Mouse (Mus musculus) kidney, embryonic 15.5 days (tissue): ENCODE measurements around the gene Aco2. TPM values are rescaled to one million over a fixed set of nuclear protein-coding genes. Genes with fewer than 3 reads are reported as not detected.

Experiments used
- ATAC-seq: fragments of 200-750 bp; cut with Nextera tagmentation; replicated peaks from 2 replicates; pipeline ENCODE4 v1.8.0; 2017; ENCODE audit warnings: moderate TSS enrichment; ENCODE audit not compliant: low FRiP score
- H3K27ac ChIP-seq: fragments of 300-500 bp; sonication (generic); 2 replicates; pipeline ENCODE4 v1.5.1; 2015; ENCODE audit warnings: mild to moderate bottlenecking, inconsistent platforms
- H3K27me3 ChIP-seq: fragments of 300-500 bp; sonication (generic); 2 replicates; pipeline ENCODE4 v1.6.1; 2015; ENCODE audit warnings: inconsistent platforms
- H3K36me3 ChIP-seq: fragments of 300-500 bp; sonication (generic); 2 replicates; pipeline ENCODE4 v1.6.1; 2015; ENCODE audit warnings: inconsistent platforms
- H3K4me1 ChIP-seq: fragments of 300-500 bp; sonication (generic); 2 replicates; pipeline ENCODE4 v1.6.1; 2015; ENCODE audit warnings: inconsistent platforms
- H3K4me2 ChIP-seq: fragments of 300-500 bp; sonication (generic); 2 replicates; pipeline ENCODE4 v1.6.1; 2015; ENCODE audit warnings: moderate library complexity, mild to moderate bottlenecking, inconsistent platforms
- H3K4me3 ChIP-seq: fragments of 300-500 bp; sonication (generic); replicated peaks from 2 replicates; pipeline ENCODE4 v1.5.1; 2015; ENCODE audit warnings: mild to moderate bottlenecking, inconsistent platforms
- H3K9ac ChIP-seq: fragments of 300-500 bp; sonication (generic); 2 replicates; pipeline ENCODE4 v1.6.1; 2015; ENCODE audit warnings: mild to moderate bottlenecking, inconsistent platforms
- H3K9me3 ChIP-seq: fragments of 300-500 bp; sonication (generic); replicated peaks from 2 replicates; pipeline ENCODE4 v1.6.1; 2016; ENCODE audit warnings: inconsistent platforms
- WGBS: fragments of 180-500 bp; shearing (Covaris S2); methylation state at CpG from one replicate; pipeline ENCODE4 v1.1.7; 2015; ENCODE audit warnings: mixed read lengths; 5-methylcytosine and 5-hydroxymethylcytosine counted together
- polyA plus RNA-seq: library from polyadenylated mRNA; unstranded; fragments of >200 nt; fragmentation: Nextera tagmentation; extraction: Ambion mirVana; gene quantifications from 2 replicates; pipeline ENCODE4 v1.2.1, GENCODE M21; 2015

Aco2 gene
- polyA plus RNA-seq, 1 experiment from 2014 or later: 224 TPM

DNA sequence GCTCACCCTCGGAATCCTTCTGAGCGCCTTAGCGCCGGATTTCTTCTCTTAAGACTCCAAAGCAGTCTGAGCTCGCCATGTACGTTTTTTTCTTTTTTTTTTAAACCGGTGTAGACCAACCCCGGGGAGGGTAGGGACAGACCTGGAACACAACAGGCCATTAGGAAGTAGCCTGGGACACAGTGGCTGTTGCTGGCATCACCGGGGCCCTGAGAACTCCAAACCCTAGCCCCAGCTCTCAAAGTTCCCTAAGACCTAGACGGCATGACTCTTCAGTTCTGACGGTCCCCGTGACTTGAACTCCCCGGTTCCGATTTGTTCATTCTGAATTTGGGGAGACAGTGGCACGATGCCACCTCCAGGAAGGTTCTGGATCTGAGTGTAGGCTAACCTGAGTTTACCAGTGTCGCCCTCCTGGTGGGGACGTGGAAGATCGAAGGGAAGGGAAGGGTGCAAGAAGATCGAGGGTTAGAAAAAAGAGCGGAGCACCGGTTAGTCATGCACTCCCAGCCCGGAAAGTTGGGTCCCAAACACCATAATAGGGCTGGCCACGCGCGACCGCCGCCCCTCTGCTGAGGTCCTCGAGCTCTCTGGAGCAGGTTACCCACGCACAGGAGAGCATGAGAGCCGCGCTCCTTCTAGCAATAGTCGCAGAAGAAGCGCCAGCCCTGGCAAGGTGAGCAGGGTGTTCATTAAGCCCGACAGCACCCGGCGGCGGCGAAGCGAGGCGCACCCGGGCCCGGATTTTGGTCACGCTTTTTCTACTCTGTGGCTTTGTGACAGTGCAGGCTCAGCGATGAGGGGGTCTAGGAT is 13.4 kb upstream of the Aco2 start, which contains the start of gene Tob2:
Gene Tob2 (minus strand): TSS at position 280 of the 813 bp plus-strand sequence.
- Histone ChIP-seq H3K4me3 (peak within 1 kb of the TSS; percentile 69), H3K27me3 (no peaks in the 10 kb centered on the region), H3K9ac (peak within 1 kb of the TSS; percentile 87), H3K9me3 (no peaks in the 10 kb centered on the region), H3K4me2 (peak within 1 kb of the TSS; percentile 88), H3K4me1 (peaks cover 35% of the 10 kb centered on the region), H3K27ac (peak within 1 kb of the TSS; percentile 99), H3K36me3 (peaks cover 11% of the 10 kb centered on the region)
- under 1% methylated on average over 44 of the region's 44 CpGs for WGBS
- ATAC-seq: peak; percentile 14; the same call in 1 of the 2 replicates

DNA sequence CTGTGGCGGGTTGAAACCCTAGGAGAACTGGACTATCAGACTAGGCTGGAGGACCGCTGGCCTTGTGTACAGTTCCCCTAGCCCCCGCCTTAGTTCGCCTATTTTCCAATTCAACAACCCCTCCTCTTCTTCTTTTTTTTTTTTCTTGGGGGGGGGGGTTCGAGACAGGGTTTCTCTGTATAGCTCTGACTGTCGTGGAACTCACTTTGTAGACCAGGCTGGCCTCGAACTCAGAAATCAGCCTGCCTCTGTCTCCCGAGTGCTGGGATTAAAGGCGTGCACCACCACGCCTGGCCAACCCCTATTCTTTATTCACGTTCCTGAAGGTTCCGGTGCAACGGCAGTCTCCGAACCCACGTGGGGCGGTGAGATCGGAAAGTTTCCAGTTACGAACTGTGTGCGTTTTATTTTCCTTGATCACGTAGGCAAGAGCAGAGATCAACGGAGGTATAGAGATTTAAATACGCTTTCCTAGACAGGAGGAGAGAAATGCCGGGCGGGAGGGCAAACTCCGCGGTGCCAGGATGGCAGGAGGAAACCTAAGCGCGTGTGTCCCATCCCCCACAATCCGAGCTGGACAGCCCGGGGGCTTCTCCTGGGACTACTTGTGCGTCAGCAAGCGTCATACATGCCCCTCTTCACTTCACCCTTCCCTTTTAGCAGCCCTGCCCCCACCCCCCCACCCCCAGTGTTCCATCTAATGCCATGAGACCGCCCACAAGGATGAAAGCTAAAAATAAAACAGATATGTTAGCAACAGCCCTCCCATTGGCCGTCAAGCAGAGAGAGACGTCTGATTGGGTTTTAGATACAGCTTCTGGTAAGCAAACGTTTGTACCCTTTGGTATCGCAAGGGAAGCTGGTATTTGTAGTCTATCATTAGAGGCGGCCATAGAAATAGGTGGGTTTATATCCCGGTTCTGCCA is 12.5 kb upstream of the Aco2 start:
- peak; percentile 81 for ATAC-seq
- Histone ChIP-seq H3K9ac (peak overlapping the region; percentile 66), H3K4me2 (peak overlapping the region; percentile 88), H3K4me1 (peaks cover 31% of the 10 kb centered on the region), H3K9me3 (no peaks in the 10 kb centered on the region), H3K36me3 (peaks cover 11% of the 10 kb centered on the region), H3K27ac (peak overlapping the region; percentile 99), H3K4me3 (peak overlapping the region; percentile 69), H3K27me3 (no peaks in the 10 kb centered on the region)
- WGBS: under 1% methylated on average over 39 of the region's 39 CpGs

DNA sequence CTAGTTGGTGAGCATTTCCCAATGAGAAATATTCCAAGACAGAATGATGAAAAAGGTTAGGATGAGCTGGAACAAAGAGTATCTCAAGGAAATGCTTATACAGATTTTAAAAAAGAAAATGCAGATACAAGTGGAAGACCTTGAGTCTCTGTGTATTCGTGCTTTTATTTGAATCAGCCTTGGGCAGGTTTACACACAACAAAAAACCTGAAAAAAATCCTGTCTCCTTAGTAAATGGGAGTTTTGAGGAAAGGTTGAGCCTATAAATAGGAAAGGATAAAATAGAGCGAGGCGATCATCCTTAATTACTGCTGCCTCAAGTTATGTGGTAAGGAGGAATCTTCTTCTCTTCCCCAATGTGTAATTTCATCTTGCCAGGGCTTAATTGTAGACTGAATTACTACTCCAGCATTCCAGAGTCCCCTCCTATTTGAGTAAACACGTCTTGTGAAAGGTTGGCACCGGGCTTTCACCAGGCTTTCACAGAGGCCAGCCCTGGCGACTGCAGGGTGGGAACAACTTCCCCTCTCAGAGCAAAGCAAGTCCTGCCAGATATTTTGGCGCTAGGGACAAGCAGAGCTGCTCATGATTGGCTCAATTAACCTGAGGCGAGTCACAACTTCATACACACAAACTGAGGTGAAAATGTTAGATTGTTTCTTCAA is 11.5 kb upstream of the Aco2 start:
- peak overlapping the region; percentile 69; the same call in 1 of the 2 replicates for H3K4me3 ChIP-seq
- no peaks in the 10 kb centered on the region for H3K27me3 ChIP-seq
- peaks cover 24% of the 10 kb centered on the region for H3K4me1 ChIP-seq
- peak overlapping the region; percentile 99 for H3K27ac ChIP-seq
- peaks cover 18% of the 10 kb centered on the region for H3K36me3 ChIP-seq
- WGBS: 37% methylated on average over 8 of the region's 8 CpGs
- peak overlapping the region; percentile 88 for H3K4me2 ChIP-seq
- no peak overlapping the region for H3K9ac ChIP-seq
- no peaks in the 10 kb centered on the region for H3K9me3 ChIP-seq
- ATAC-seq: no peak

DNA sequence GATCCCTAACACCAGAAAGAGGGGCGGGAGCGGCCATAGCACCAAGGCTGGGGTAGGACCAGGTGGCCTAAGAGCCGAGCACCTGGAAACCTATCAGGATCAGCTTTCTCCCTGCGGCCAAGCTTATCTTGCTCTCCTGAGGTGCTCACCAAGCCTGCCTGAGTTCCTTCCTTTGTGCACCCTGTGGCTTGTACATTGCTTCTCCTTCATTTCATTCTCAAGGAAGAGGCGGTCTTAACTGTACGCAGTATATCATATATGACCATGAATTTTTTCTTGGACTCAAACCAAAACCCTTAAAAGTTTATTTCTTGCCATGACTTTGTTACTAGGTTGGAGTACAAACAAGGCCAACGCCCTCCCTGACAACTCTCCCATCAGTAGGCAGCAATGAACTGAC is 7.9 kb upstream of the Aco2 start:
- Histone ChIP-seq H3K9me3 (no peaks in the 10 kb centered on the region), H3K36me3 (peaks cover 55% of the 10 kb centered on the region), H3K4me1 (peaks cover 8% of the 10 kb centered on the region; the same call in 1 of the 2 replicates), H3K27me3 (no peaks in the 10 kb centered on the region), H3K4me2 (no peak overlapping the region), H3K9ac (no peak overlapping the region), H3K27ac (no peak overlapping the region), H3K4me3 (no peak overlapping the region)
- no peak for ATAC-seq
- WGBS: 92% methylated on average over 7 of the region's 7 CpGs

DNA sequence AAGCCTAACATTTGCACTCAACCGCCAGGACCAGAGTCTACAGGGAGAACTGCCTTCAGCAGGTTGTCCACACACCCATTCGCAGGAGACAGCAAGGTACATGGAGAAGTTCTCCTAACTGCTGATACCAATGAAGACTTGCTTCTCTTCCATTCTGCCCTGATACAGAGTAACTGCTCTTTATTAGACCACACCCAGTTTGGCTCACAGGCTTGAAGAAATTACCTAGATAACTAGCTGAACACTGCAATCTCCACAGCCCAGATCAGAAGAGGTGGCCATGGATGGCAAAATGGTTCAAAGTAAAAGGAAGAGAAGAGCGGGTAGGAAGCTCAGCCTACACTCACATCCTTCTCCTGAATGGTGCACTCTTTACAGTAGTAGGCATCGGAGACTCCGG is 2.1 kb upstream of the Aco2 start:
- H3K4me3 ChIP-seq: peak overlapping the region; percentile 100; the same call in 1 of the 2 replicates
- H3K36me3 ChIP-seq: peaks cover 63% of the 10 kb centered on the region
- no peak overlapping the region for H3K27ac ChIP-seq
- no peak for ATAC-seq
- peaks cover 23% of the 10 kb centered on the region for H3K4me1 ChIP-seq
- no peaks in the 10 kb centered on the region for H3K27me3 ChIP-seq
- H3K4me2 ChIP-seq: no peak overlapping the region
- H3K9ac ChIP-seq: no peak overlapping the region
- no peaks in the 10 kb centered on the region for H3K9me3 ChIP-seq
- WGBS: 97% methylated on average over 5 of the region's 5 CpGs

DNA sequence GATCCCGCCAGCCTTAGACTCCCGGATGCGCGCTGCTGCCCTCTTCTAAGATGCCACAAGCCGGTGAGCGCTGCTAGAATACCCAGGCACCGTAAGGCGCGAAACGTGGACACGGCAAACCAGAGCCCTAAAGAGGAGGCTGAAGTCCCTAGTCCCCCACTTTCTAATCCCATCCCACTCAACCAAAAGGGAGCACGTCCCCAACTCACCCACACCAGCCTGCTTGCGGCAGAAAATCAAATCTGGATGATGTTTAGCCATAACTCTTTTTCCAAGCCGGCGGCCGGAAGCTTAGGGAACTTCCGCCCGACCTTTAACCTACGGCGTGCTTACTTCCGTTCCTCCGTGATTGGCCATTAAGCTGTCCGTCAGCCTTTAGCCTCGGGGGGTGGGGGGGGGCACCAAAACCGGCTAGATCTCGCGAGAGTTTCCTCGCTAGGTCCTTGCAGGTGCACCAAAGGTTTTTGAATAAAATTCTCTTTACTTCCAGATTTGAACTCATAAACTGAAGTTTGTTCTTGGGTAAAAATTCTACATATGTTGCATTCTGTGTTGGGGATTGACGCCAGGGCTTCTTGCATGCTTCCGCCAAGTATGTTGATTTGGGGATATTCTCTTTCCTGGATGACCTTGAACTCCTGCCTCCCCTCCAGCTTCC is 376 bp upstream of the Aco2 start, which contains the start of gene Phf5a:
Gene Phf5a (minus strand): TSS at position 308 of the 658 bp plus-strand sequence.
- peak within 1 kb of the TSS; percentile 93 for H3K9ac ChIP-seq
- WGBS: under 1% methylated on average over 30 of the region's 30 CpGs
- H3K4me2 ChIP-seq: peak within 1 kb of the TSS; percentile 81
- H3K4me3 ChIP-seq: peak within 1 kb of the TSS; percentile 100
- H3K27ac ChIP-seq: peak within 1 kb of the TSS; percentile 99
- peaks cover 46% of the 10 kb centered on the region for H3K36me3 ChIP-seq
- H3K4me1 ChIP-seq: peaks cover 23% of the 10 kb centered on the region
- peak; percentile 88 for ATAC-seq
- H3K27me3 ChIP-seq: no peaks in the 10 kb centered on the region
- no peaks in the 10 kb centered on the region for H3K9me3 ChIP-seq

DNA sequence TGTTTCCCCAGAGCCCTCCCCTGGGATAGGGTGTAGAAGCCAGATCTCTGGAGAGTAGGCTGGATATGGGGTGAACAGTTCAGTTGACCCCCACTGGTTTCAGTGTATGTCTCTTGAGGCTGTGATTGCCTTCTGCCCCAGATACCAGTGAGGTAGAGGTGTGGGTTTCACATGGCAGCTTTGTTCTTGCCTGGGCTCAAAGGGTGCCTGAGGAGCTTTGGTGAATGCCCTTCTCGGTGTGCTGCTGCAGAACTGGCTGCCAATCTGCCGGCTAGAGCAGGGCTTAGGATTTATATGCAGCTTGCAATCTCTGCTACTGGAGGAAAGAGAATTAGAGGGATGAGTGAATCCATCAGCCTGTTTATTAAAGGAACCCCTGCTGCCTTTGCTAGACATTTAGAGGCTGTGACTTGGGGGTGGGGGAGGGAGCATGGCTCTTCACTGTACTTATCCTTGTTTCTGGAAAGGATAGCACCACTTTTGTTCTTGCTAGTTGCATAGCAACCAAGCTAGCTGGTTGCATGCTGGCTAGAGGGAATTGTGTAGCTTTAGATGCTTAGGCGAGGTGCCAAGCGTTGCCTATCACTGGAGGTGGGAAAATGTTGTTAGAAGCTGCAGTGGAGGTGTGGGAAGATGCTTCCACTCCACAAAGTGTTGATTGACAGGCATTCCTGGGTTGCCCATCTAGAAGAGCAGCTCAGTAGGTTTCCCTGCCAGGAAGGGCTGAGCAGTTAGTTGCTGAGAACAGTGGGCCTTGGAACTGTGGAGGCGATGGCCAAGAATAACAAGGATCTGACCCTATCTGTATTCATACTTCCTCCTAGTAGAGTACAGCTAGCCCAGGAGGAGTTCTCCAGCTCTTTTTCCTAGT is 7.7 kb downstream of the Aco2 start:
- no peaks in the 10 kb centered on the region for H3K27me3 ChIP-seq
- no peak overlapping the region for H3K9ac ChIP-seq
- H3K4me1 ChIP-seq: peaks cover 16% of the 10 kb centered on the region
- peaks cover 12% of the 10 kb centered on the region for H3K36me3 ChIP-seq
- 69% methylated on average over 5 of the region's 5 CpGs for whole genome bisulfite sequencing
- H3K9me3 ChIP-seq: no peaks in the 10 kb centered on the region
- H3K4me2 ChIP-seq: no peak overlapping the region
- no peak for ATAC-seq
- 0 out of 2 replicates have a peak overlapping the region, but pooled peaks have one; percentile 5 for H3K27ac ChIP-seq
- no peak overlapping the region for H3K4me3 ChIP-seq

DNA sequence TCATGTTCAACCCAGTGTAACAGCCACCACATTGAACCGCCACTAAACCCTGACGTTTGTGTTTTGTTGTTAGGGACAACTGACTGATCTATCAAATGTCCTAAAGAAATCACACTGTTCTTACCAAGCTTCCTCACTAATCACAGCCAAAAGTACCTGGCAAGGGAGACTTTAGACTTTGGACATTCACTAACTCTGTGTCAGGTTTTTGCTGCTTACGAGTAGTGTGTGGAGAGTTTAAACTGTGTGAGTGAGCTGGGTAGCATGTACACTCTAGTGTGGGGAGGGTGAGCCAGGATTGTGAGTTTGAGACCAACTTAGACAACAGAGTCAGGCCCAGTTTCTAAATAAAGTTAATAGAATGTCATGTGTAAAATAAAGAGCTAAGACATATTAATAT is 10.2 kb downstream of the Aco2 start:
- peaks cover 28% of the 10 kb centered on the region for H3K4me1 ChIP-seq
- H3K9ac ChIP-seq: no peak overlapping the region
- no peak overlapping the region for H3K27ac ChIP-seq
- no peak for ATAC-seq
- H3K36me3 ChIP-seq: peaks cover 16% of the 10 kb centered on the region
- H3K9me3 ChIP-seq: no peaks in the 10 kb centered on the region
- WGBS: 82% methylated on average over 3 of the region's 3 CpGs
- H3K27me3 ChIP-seq: no peaks in the 10 kb centered on the region
- H3K4me3 ChIP-seq: no peak overlapping the region
- no peak overlapping the region for H3K4me2 ChIP-seq

DNA sequence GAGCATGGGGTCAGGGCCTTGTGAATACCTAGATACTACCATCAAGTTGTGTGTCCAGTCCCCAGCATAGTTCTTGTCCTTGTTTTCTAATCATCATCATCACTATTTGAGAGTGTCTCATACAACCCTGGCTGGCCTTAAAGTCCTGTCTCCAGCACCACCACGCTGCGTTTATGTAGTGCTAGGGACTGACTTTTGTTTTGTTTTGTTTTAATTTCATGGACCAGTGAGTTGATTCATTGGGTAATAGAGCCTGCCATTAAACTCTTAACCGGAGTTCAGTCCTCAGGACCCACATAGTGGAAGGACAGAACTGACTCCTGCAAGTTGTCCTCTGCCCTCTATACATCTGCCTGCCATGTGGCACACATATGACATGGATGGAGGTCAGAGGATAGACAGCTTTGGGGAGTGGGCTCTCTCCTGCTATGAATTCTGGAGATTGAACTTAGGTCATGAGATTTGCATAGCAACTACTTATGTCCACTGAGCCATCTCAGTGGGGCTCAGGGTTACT is 13.4 kb downstream of the Aco2 start:
- Histone ChIP-seq H3K27ac (peak overlapping the region; percentile 63), H3K9me3 (no peaks in the 10 kb centered on the region), H3K4me3 (no peak overlapping the region), H3K4me1 (peaks cover 20% of the 10 kb centered on the region), H3K36me3 (peaks cover 32% of the 10 kb centered on the region), H3K9ac (no peak overlapping the region), H3K27me3 (no peaks in the 10 kb centered on the region), H3K4me2 (0 out of 2 replicates have a peak overlapping the region, but pooled peaks have one; percentile 10)
- peak; percentile 72 for ATAC-seq
- 35% methylated on average over 3 of the region's 3 CpGs for WGBS

DNA sequence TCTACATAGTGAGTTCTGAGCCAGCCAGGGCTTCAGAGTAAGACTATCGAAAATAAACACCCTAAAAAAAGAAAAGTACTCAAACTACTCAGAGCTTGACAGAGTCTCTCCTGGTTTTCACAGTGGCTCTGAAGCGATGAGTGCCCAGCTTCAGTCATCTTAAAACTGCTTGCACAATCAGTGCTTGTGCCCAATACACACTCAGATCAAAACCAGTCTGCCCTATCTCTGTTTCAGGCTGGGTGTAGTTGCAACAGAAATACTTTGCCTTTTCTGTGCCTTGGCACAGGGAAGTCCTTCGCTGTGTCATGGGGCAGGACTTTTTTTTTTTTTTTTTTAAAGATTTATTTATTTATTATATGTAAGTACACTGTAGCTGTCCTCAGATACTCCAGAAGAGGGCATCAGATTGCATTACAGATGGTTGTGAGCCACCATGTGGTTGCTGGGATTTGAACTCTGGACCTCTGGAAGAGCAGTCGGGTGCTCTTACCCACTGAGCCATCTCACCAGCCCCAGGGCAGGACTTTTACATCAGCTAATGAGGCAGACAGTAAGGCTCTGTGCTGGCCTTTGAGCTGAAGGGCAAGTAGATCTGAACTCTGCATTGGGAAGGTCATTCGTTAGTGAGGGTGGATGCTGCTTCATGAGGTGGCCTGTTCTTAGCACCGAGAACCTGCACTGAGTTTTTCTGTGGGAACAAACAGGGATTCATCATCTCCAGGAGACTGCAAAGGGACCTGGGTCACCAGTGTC is 14.9 kb downstream of the Aco2 start:
- Histone ChIP-seq H3K27ac (peak overlapping the region; percentile 63; the same call in 1 of the 2 replicates), H3K9me3 (no peaks in the 10 kb centered on the region), H3K4me1 (peaks cover 17% of the 10 kb centered on the region), H3K36me3 (peaks cover 47% of the 10 kb centered on the region), H3K9ac (no peak overlapping the region), H3K4me3 (no peak overlapping the region), H3K27me3 (no peaks in the 10 kb centered on the region), H3K4me2 (no peak overlapping the region)
- 88% methylated on average over 6 of the region's 6 CpGs for WGBS
- ATAC-seq: no peak
